Mouse (Mus musculus) ovary, postnatal 10 days (tissue): ENCODE results near the gene Frmd4a.

ENCODE experiments used
- DNase-seq: peaks from one replicate; pipeline ENCODE4 v3.0.0; 2022; ENCODE audit warnings: low spot score

Frmd4a gene

DNA sequence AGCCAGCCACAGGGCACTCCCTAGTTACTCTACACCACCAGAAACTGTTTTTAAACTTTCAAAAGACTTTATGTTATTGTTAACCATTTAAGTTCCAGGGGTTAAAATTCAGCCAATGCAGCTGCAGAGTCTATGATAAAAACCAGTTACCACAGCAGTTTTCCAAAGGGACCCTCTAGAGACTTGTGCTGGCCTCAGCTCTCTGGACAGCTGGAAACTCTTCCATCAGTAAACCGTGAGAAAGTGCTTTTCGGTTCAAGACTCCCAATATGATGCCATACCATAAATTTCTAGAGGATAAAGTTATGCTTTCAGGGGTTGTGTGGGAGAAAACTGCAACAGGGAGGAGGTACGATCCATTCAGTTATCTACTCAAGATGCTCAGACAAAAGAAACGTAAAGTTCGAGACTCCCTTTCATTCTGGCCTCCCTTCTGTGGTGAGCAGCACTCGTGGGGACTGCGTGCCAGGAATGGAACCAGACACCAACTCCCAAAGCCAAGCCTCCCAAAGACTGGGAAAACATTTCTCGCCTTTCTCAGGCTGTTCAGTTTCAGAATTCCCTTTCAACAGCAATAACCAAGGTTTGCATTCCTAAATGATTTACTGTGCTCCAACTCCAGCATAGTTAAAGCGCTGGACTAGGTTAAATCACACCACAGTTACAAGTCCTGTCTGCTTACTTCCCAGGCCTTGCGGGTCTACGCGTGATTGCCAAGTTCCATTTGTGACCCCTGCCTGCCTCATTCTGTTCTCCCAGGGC, 603.3 kb downstream of the Frmd4a start:
- no peak for DNase-seq

DNA sequence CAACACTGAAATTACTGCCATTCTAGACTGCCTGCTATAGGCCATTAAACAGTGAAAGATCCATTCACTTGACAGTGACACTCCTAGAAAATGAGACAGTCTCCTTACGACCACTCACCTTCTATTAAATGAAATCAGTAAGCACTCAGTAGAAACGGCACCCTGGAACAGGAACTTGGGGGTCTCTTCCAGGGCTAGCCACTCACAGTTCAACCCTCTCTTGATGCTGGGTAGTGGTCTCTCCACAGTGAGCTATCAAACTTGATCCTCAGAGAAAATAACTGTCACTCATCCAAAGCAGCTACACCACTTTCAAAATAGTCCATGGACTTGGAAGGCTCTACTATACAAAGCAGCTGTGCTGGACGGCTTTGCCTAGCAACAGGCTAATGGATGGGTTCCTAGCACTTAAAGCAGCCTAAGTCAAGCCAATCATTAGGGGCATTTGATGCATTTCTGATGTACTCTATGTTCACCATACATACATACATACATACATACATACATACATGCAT, 604.0 kb downstream of the Frmd4a start:
- no peak for DNase-seq

DNA sequence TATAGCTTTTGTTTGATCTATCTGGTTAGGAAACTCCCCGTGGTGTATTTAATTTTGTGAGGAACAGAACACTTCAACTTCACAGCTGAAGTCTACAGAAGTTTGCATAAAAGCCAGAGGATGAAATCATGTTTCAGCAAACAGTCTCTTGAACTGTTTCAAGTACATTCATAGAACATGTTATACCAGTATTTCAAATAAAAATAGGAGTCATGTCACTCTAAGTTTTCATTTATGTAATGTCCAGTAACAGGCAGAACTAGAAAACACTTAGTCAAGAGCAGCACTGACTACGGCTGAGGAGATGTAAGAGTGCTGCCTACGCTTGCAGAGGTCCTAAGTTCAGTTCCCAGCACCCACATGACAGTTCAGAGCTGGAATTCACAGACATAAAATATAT, 609.4 kb downstream of the Frmd4a start:
- DNase-seq: no peak

DNA sequence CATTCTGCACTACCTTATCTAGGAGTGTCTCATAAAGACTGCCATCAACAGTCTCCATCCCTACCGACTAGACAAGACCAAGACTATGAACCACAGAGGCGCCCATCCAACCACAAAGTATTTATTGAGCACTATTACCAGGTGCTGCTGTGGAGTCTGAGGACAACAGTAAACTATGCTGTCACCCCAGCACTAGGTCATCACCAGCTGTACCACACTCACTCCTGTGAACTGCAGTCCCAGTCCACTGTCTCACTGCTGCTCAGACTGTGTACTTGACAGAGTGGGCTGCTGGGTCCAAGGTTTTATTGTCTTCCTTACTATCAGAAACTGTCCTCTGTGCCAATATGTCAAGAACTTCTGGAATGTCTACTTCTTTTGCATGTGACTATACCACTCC, 611.4 kb downstream of the Frmd4a start:
- DNase-seq: no peak

DNA sequence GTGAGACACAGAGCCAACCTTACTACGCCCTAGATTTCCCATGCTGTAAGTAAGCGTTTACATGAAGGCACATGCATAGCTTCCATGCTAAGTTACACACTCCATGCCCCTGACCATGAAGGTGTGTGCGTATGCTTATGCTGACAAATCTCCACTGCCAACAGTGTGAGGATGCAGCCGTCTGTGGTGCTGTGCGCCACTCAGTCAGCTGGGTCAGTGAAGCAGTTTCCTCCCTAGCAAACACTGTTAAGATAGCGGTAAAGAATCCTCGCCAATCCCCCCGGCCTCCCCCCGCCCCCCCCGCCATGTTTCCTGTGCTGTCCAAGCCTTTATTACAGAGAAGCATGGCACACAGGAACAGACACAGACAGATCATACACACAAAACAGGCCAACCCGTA, 612.0 kb downstream of the Frmd4a start:
- no peak for DNase-seq

DNA sequence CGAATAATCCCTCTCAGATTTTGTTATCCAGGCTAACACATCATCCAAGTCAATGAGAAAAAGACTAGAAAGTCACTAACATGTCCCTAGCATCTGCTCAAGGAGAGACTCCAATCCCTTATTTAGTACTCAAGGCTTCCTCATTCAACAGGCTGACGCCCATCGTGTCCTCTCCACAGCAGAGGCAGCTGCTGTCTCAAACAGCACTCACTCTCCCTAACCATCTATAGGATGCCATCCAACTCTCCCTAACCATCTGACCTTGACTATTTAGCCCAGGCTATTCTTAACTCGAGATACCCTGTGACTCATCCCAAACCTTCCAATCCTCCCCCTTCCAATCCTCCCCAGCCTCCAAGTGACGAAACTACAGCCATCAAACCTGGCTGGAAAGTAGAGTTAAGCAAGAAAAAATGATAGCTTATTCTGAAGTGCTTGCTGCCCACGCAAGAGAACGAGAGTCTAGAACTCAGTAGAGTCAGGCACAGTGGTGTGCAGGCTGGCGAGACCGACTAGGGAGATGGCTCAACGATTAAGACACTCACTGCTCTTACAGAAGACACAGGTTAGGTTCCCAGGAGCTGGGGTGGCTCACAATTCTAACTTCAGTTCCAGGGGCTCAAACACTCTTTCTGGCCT, 612.8 kb downstream of the Frmd4a start:
- no peak for DNase-seq

DNA sequence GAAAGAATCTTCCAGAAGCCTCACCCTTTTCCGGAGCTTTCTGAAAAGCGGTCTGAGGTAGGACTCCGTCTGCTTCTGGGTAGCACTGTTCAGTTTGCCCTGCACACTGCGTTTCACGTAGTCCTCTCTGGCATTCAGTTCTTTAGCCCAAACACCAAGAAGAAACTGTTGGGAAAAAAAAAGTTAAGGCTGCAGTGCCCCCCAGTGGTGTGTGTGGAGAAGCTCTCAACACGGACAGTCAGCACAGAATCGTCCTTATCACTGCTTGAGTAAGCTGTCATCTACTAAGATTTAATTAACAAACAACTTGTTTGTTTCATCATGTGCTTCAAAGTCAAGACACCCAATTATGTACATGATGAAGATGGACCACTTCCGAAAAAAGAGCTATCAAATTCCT, 618.3 kb downstream of the Frmd4a start:
- no peak for DNase-seq

DNA sequence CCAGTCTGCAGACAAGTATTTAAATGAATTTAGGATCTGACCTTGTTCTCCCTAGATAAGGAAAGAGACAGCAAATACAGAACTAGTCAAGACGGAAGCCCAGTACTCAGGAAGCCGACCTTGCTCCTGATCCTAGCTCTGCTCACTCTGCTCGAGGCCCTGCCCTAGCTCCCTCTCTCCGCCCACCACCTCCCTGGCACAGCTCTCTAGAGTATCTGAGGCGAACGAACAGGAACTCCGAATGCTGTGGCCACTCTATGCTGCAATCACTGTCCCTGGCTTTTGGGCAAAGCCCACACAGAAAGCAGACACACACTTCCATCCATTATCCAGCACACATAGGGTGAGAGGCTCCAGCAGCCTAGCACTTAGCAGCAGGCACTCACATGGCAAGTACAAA, 619.1 kb downstream of the Frmd4a start:
- DNase-seq: no peak

DNA sequence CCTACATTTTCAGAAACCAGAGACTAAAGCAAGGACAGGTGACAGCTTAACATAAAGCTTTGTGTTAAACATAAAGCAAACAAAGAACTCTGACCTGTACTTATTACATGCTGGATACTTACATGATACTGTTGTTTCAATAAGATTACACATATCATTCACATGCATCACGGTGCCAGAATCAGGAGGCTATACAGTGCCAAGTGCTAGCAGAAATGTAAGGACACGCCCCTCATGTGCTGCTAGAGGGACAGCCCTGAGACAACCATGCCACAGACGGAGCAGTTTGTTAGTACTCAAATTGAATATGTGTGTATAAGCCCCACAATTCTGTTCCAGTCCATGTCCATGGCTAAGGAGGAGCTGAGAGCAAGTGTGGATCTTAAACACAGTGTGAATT, 620.7 kb downstream of the Frmd4a start:
- DNase-seq: no peak

DNA sequence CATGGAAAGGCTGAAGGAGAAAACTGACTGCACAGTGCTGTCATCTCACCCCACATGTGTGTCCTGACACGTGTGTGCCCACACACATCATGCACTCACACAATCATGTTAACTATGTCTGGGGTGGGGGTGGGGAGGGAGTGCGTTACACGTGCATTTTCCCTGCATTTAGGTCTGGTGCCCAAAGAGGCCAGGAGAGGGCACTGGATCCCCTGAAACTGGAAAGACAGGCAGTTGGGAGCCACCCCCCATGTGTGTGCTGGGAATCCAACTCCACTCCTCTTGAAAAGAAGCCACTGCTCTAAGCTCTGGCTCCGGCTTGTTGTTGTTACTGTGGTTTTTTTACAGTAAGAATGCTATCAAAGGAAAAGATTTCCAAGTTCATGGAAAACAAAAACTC, 627.5 kb downstream of the Frmd4a start:
- DNase-seq: no peak

DNA sequence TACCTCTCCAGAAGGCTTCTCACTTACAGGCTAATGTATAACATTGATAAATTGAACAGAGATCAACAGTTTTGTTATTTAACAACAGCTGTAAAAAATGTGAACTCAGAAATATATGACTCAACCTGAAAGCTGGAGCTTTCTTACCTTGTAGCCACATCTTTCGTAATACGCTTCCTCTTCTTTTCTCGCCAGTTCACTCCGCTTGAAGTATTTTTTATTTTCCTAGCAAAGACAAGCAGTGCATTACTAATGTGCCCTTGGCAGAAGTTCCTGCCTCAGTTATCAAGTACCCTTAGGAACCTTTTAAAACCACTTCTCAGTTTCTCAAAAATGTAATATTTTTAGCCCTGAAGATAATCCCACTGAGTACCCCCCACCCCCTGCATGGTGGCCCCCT, 630.6 kb downstream of the Frmd4a start:
- DNase-seq: no peak

DNA sequence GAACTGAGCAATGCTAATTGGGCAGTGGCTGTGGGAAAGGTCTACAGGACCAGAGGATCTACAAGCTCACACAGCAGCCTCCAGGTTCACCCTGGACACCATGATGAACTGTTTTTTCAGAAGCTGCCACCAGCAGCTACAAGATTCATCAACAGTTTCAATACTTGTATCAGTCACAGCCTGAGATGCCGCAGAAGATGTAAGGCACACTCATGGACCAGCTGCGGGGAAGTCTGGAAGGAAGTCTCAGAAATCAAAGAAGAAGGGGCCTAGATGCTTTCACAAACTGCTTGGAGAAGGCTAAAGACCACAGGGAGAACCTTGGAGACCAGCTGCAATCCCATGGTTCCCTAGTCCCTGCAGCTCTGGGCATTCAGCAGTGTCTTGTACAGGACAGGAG, 632.1 kb downstream of the Frmd4a start:
- no peak for DNase-seq

DNA sequence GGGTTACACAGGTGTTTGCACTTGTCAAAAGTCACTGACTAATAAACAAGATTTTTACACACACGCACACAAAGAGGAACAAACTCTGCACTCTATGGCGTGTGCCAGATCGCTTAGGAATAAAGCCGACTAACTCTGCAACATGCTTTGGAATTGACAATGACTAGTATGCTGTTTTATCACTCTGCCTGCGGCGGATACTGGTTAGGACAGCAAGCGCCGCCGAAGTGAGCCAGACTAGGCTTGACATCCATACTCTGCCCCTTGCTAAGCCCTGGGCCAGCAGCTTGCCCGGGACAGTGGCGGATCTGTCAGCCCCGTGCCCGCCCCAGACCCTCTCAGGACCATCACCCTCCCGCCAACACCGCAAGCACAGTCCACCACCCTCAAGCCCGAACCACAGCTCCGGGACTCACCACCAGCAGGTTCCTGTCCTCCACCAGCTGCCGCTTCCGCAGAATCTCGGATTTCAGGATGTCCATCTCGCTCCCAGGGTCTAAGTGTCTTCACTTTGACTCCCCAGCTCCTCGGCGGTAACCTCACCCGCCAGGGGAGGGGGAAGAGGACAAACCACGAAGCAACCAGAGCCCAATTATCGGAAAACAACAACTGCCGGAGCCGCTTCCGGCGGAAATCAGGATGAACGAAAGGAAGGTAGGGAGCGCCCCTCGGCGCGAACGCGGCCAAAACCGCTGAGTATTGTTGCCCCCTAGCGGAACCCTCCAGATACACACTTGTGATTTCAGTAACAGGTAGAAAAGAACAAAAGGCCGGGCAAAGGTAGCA, 634.2 kb downstream of the Frmd4a start, which contains the start of gene Prpf18:
Gene Prpf18, minus strand, starts transcription at position 614 of the 786 bp plus-strand sequence.
- DNase-seq: peak; percentile 81

DNA sequence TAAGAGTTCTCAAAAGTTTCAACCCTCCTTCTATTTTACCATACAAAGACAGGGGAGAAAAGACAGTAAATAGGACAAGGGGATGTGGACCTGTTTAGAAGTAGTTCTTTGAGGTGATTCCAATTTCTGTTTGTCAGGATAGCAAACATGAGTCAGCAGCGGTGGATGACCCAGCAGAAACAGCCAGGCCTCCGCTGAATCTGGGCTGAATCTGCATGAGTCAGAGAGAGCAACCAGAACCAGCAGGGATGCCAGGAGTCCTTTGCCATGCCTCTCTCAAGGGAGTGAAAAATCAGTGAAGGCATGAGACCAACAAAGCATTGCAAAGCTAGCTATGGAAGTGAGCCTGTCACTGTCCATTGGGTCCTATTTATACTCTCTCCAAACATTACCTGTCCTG, 643.2 kb downstream of the Frmd4a start:
- no peak for DNase-seq
